In the genomic region with DNA sequence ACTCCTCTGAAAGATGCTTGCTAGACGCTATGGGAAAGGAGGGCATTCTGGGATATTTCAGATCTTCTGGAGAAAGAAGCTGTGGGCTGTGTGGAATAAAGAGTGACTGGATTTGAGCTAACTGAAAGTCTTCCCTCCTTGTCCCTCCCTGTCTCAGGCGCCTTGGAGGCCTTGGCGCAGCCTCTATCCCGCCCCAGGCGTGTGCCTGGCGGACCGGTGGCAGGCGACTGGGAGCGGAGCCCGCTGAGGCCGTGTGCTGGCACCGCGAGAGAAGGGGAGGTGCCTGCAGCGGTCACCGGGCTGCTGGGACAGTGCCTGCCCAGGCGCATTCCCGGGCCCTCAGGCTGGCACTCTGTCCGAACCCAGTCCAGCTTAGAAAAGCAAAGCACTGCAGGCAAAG, we compare ENCODE assay signal across 9 mouse cellular contexts. TPM values are rescaled to one million over a fixed set of nuclear protein-coding genes. Genes with fewer than 3 reads are reported as not detected.
DNase-seq lines count a peak whose midpoint lies in the region; ATAC-seq lines count a peak whose summit lies in the region.
"Had no signal": no experiment of that assay in that cellular context is flagged by ENCODE, and none has a peak within 500 bp of the region (broad histone marks: within the 10 kb centered on the region; RNA-seq: fewer than 3 reads in every experiment).

No protein-coding gene starts in this region.

- H3K27me3 ChIP-seq in embryonic facial prominence, embryonic 13.5 days: peaks cover 95% of the 10 kb centered on the region
- peaks cover 90% of the 10 kb centered on the region for H3K27me3 ChIP-seq in heart, embryonic 15.5 days
- 0 out of 2 replicates have a peak, but pooled peaks cover 2% of the 10 kb centered on the region for H3K27me3 ChIP-seq in midbrain, embryonic 15.5 days (replicated peaks)

- no peak overlapping the region for H3K27ac ChIP-seq in embryonic facial prominence, embryonic 13.5 days
- no peak overlapping the region for H3K27ac ChIP-seq in heart, embryonic 15.5 days
- peak overlapping the region; percentile 90; the same call in 1 of the 2 replicates for H3K27ac ChIP-seq in midbrain, embryonic 15.5 days

- no peaks in the 10 kb centered on the region for H3K36me3 ChIP-seq in embryonic facial prominence, embryonic 13.5 days
- H3K36me3 ChIP-seq in heart, embryonic 15.5 days: no peaks in the 10 kb centered on the region
- no peaks in the 10 kb centered on the region for H3K36me3 ChIP-seq in midbrain, embryonic 15.5 days (replicated peaks)

- ATAC-seq in embryonic facial prominence, embryonic 13.5 days (ENCODE audit: insufficient number of reproducible peaks, insufficient read depth, low FRiP score, low TSS enrichment, low read depth): no peak; the same call in 1 of the 2 replicates
- 0 out of 2 replicates have a peak, but pooled peaks have one; percentile 27 for ATAC-seq in heart, embryonic 15.5 days (replicated peaks; ENCODE audit: insufficient number of reproducible peaks, insufficient read depth, low FRiP score, low read depth)
- peak; percentile 58 for ATAC-seq in midbrain, embryonic 15.5 days (replicated peaks)

- peaks cover 27% of the 10 kb centered on the region for H3K4me1 ChIP-seq in embryonic facial prominence, embryonic 13.5 days
- H3K4me1 ChIP-seq in heart, embryonic 15.5 days (replicated peaks): peaks cover 26% of the 10 kb centered on the region
- H3K4me1 ChIP-seq in midbrain, embryonic 15.5 days: peaks cover 41% of the 10 kb centered on the region

- WGBS in embryonic facial prominence, embryonic 13.5 days: 0% methylated on average over 18 of the region's 18 CpGs
- 2% methylated on average over 18 of the region's 18 CpGs for WGBS in heart, embryonic 15.5 days
- 1% methylated on average over 18 of the region's 18 CpGs for WGBS in midbrain, embryonic 15.5 days

- H3K9ac ChIP-seq in embryonic facial prominence, embryonic 13.5 days: 0 out of 2 replicates have a peak overlapping the region, but pooled peaks have one; percentile 49
- no peak overlapping the region for H3K9ac ChIP-seq in heart, embryonic 15.5 days
- H3K9ac ChIP-seq in midbrain, embryonic 15.5 days: peak overlapping the region; percentile 16; the same call in 1 of the 2 replicates

- peak overlapping the region; percentile 62 for H3K4me3 ChIP-seq in embryonic facial prominence, embryonic 13.5 days
- H3K4me3 ChIP-seq in heart, embryonic 15.5 days: peak overlapping the region; percentile 56
- peak overlapping the region; percentile 71 for H3K4me3 ChIP-seq in midbrain, embryonic 15.5 days

- 0 out of 2 replicates have a peak, but pooled peaks cover 3% of the 10 kb centered on the region for H3K9me3 ChIP-seq in embryonic facial prominence, embryonic 13.5 days
- no peaks in the 10 kb centered on the region for H3K9me3 ChIP-seq in heart, embryonic 15.5 days (replicated peaks)
- no peaks in the 10 kb centered on the region for H3K9me3 ChIP-seq in midbrain, embryonic 15.5 days

- H3K4me2 ChIP-seq in embryonic facial prominence, embryonic 13.5 days: peak overlapping the region; percentile 99
- peak overlapping the region; percentile 93 for H3K4me2 ChIP-seq in heart, embryonic 15.5 days
- H3K4me2 ChIP-seq in midbrain, embryonic 15.5 days: peak overlapping the region; percentile 89

- DNase-seq in right cerebral cortex, adult 18-20 months: peak; percentile 48
- DNase-seq in right cerebral cortex, postnatal 36 days (ENCODE audit: low spot score in 2 of 2): no peak
- DNase-seq in kidney, postnatal 10 days: peak; percentile 27
- DNase-seq in thymus, postnatal 14 days: no peak
- no peak for DNase-seq in urinary bladder, postnatal 25 days (ENCODE audit: low spot score)

RNA-seq across cellular contexts. Expression of a gene that starts 1.1 kb away (rescaled TPM):
- polyA plus RNA-seq in embryonic facial prominence, embryonic 13.5 days (2015; fragmentation: Nextera tagmentation; extraction: Ambion mirVana): 1.4 and 1.8 TPM in 2 replicates
- polyA plus RNA-seq in heart, embryonic 15.5 days (2015; fragmentation: Nextera tagmentation; extraction: Ambion mirVana): 0.15 and 0.95 TPM in 2 replicates
- 12.6 and 15.6 TPM in 2 replicates for polyA plus RNA-seq in midbrain, embryonic 15.5 days (2015; fragmentation: Nextera tagmentation; extraction: Ambion mirVana)
- polyA plus RNA-seq: spleen, adult 2 months had no signal

RNA-seq across cellular contexts. Expression of a gene that starts 27.0 kb away (rescaled TPM):
- 0.36 TPM in 1 of 2 replicates, not detected in the other for polyA plus RNA-seq in embryonic facial prominence, embryonic 13.5 days (2015; fragmentation: Nextera tagmentation; extraction: Ambion mirVana)
- polyA plus RNA-seq in heart, embryonic 15.5 days (2015; fragmentation: Nextera tagmentation; extraction: Ambion mirVana): 0.09 TPM in 1 of 2 replicates, not detected in the other
- not detected in 2 replicates for polyA plus RNA-seq in midbrain, embryonic 15.5 days (2015; fragmentation: Nextera tagmentation; extraction: Ambion mirVana)

Comparison
In these comparisons a context has a peak if more than half of its experiments do, and no peak if none do; other contexts are left out.
1. DNase-seq: peak in right cerebral cortex, adult 18-20 months (single experiment) and kidney, postnatal 10 days (single experiment); none in right cerebral cortex, postnatal 36 days (0 of 2), thymus, postnatal 14 days (single experiment) and urinary bladder, postnatal 25 days (single experiment).
2. Peak in every context shown above with its lines, with median percentiles within 50 percentile points of each other: H3K4me2 ChIP-seq and H3K4me3 ChIP-seq.